Mouse (Mus musculus): ENCODE measurements around the gene 1810010D01Rik.

- TF ChIP-seq ZKSCAN1 (IDR thresholded peaks at IDR 0.05; ENCODE audit: borderline replicate concordance, low read depth, low read length) (no peak), CTCF (conservative IDR thresholded peaks at IDR 0.05 in 1 of 2, IDR thresholded peaks at IDR 0.05 in 1 of 2; ENCODE audit: low read depth in 2 of 2, low read length in 2 of 2) (no peak), MEF2A (IDR thresholded peaks at IDR 0.05; ENCODE audit: borderline replicate concordance, low read depth, low read length) (no peak), SMC3 (IDR thresholded peaks at IDR 0.05; ENCODE audit: low read depth, low read length) (no peak), CHD2 (IDR thresholded peaks at IDR 0.05; ENCODE audit: low read length) (no peak), POLR2A (IDR thresholded peaks at IDR 0.05; ENCODE audit: low read depth, low read length) (no peak), E2F4 (IDR thresholded peaks at IDR 0.05; ENCODE audit: insufficient replicate concordance, low read depth, low read length) (no peak), ZC3H11A (IDR thresholded peaks at IDR 0.05; ENCODE audit: low read depth, low read length) (no peak)
Measured at GRCm38 (mm10) chr7:145242028-145242427, 34.1 kb upstream of the 1810010D01Rik start.

Measured in CH12.LX (cell line).